Mouse (Mus musculus) spleen, adult 12 weeks (tissue): ENCODE results near the gene Hao2.

Source experiments
- DNase-seq: peaks from one replicate; pipeline ENCODE4 v3.0.0; 2022; ENCODE audit warnings: low spot score

Hao2 gene

GRCm38 (mm10) chr3:98856892-98857291 lies 36.1 kb downstream of the Hao2 start:
- no peak for DNase-seq

GRCm38 (mm10) chr3:98855160-98855559 lies 37.9 kb downstream of the Hao2 start:
- no peak for DNase-seq

GRCm38 (mm10) chr3:98853685-98854084 lies 39.4 kb downstream of the Hao2 start:
- no peak for DNase-seq

GRCm38 (mm10) chr3:98853051-98853450 lies 40.0 kb downstream of the Hao2 start:
- DNase-seq: no peak

GRCm38 (mm10) chr3:98852631-98853030 lies 40.4 kb downstream of the Hao2 start:
- DNase-seq: no peak

GRCm38 (mm10) chr3:98851853-98852252 lies 41.2 kb downstream of the Hao2 start:
- DNase-seq: no peak

GRCm38 (mm10) chr3:98850262-98850661 lies 42.8 kb downstream of the Hao2 start:
- DNase-seq: no peak

GRCm38 (mm10) chr3:98848898-98849297 lies 44.1 kb downstream of the Hao2 start:
- DNase-seq: no peak
